Mouse (Mus musculus) urinary bladder, adult 2 months (tissue): ENCODE results near the gene Rfx8. TPM values are rescaled to one million over a fixed set of nuclear protein-coding genes. Genes with fewer than 3 reads are reported as not detected.

Experiments used
- DNase-seq: peaks from one replicate; pipeline ENCODE4 v3.0.0; 2022; ENCODE audit warnings: low spot score
- polyA plus RNA-seq: library from polyadenylated mRNA; depleted of rRNA; stranded (reverse); fragments of >200 nt; gene quantifications from 2 replicates; pipeline ENCODE4 v1.2.3, GENCODE M21; 2012

The Rfx8 gene
- polyA plus RNA-seq, 1 experiment, result 0.23 TPM

GRCm38 (mm10) chr1:39734881-39735280, 14.1 kb upstream of the Rfx8 start:
- DNase-seq, result no peak

DNA sequence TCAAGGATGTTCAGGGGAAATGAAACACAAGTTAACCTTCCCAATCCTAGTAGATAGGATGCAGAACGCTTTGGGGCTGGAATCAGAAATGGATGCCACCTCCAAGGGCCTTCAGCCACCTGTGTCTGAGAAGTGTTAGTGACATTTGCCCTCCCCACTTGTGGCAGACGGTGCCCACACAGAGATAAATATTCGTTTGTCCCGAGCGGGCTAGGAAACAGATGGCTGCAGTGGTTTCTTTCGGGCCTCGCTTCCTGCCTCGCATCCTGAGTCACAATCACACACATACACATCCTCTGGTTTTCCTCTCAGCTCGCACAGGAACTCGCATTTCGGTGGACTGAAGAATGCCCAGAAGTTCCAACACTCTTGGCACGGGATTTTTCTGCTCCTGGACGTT, 13.5 kb upstream of the Rfx8 start:
- DNase-seq, result no peak

DNA sequence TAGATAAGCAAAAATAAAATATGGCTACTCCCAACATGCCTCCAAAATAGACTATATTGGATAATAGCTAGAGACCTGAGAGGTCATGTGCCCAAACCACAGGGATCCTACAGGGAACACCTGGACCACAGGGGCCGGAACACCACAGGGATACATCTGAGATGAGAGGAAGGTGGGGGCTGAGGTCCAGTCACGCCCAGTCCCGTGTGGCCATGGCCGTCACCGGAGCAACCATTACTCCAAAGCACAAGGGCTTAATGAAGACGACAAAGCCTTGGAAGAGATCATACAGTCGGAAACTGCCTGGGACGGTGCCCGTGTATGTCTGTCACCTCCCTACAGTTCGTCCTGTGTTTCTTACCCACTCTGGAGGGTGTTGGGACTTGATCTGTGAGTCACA, 13.1 kb upstream of the Rfx8 start:
- no peak for DNase-seq

GRCm38 (mm10) chr1:39732081-39732480, 11.3 kb upstream of the Rfx8 start:
- DNase-seq, result no peak

GRCm38 (mm10) chr1:39731543-39731942, 10.7 kb upstream of the Rfx8 start:
- no peak for DNase-seq

DNA sequence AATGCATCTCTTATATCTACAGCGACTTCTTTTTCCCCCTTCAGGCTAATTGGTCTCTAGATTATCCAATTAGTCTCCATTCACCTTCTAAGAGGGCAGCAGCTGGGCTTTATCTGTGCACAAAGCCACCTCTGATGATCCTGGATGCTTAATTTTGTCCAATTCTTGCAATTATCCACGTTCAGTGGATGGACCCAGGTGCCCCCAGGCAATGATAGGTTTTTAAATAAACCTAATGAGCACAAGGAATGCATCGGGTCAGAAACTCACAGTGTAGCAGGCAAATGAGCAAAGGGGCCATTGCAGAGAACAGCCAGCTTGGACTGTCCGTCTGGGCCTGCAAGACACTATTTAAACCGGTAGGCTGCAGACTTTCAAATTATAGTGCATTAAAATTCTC, 10.1 kb upstream of the Rfx8 start:
- DNase-seq, result no peak

GRCm38 (mm10) chr1:39729919-39730318, 9.1 kb upstream of the Rfx8 start:
- DNase-seq, result no peak

DNA sequence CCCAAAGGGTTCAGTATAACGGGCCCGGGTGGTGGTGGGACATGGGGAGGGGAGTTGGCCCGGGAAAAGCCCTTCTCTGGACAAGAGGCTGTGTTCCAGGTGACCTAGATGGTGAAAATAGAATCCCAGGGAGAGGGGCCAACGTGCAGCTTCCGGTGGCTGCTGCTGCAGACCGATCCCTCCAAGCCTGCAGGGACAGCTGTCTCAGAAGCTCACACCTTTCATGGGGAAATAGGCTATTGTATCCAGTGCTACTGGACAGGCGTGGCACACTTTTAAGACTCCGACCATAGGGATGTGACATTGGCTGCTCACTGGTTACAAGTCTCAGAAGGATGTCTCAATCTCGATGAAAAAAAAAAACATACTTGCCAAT, 542 bp upstream of the Rfx8 start:
- DNase-seq, result no peak

DNA sequence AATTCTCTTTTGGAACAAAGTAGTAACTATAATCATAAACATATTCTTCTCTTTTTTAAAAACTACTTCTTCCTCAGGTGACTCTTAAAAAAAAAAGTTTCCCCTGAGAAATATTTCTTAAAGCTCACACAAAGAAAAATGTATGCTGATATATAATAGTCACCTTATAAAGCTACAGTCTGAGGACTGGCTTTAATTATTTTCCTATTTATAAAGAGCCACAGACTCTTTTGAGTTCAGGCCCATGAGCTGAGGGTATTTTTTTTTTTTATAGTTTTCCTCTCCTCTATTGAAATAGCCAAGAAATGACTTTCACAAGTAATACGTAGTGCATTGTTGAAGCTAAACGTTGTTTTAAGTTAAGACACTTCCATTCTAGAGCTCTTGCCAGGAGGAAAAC, 611 bp downstream of the Rfx8 start:
- DNase-seq, result no peak

GRCm38 (mm10) chr1:39715551-39715950, 5.2 kb downstream of the Rfx8 start:
- no peak for DNase-seq

GRCm38 (mm10) chr1:39714729-39715128, 6.1 kb downstream of the Rfx8 start:
- DNase-seq, result no peak

- DNase-seq, result no peak
These were observed 6.7 kb downstream of the Rfx8 start for GRCm38 (mm10) chr1:39713842-39714658.

DNA sequence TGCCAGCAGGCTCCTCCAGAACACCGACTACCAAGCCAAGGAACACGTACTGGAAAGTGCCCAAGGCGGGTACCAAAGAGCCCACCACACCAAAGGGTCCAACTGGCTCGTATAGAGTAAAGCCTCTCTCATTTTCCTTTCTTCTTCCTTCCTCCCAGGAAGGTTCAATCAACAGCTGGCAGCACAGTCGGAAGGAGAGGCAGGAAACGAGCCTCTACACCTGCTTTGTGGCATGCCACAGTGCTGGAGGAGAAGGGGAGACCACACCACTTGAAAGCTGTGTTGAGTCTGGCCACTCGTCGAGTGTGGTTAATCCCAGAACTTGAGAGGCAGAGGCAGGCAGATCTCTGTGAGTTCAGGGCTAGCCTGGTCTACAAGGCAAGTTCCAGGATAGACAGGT, 7.5 kb downstream of the Rfx8 start:
- DNase-seq, result no peak

DNA sequence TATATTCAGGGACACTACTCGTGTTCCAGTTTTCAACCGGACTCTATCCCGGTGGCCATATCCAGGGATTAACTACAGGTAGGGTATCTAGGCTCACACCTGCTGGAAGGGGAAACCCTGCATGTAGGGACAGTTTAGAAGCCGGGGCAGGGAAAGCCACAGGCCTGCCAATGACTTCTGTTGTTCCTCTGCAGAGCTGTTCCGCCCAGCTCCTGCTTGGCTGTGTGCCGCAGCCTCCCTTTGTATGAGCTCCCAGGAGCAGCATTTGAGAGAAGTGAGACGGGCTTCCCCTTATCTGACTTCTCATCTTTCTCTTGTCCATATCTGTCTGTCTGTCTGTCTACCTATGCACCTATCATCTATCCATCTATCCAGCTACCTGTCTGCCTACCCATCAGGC, 8.5 kb downstream of the Rfx8 start:
- DNase-seq, result no peak

DNA sequence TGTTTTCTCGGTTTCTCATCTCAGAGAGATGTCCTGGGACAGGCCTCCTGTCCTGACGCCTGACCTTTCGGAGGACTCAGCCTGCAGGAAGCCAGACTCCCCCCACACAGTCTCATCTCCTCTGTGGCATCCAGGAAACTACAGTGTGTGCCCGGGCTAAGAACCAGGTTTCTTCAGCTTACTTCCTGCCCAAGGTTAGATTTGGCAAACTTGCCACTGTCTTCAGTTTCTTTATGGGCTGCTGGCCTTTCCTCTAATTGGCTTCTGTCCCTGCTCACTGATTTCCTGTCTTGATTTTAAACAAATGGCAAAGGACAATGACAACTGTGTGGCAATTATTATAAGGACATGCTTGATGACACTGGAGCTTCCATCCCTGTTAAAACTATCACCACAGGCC, 10.2 kb downstream of the Rfx8 start:
- DNase-seq, result no peak

- DNase-seq, result no peak
These were observed 10.8 kb downstream of the Rfx8 start for GRCm38 (mm10) chr1:39710016-39710415.

GRCm38 (mm10) chr1:39708778-39709177, 12.0 kb downstream of the Rfx8 start:
- no peak for DNase-seq

- no peak for DNase-seq
These were observed 18.4 kb downstream of the Rfx8 start for GRCm38 (mm10) chr1:39702216-39703046.

GRCm38 (mm10) chr1:39701274-39701602, 19.6 kb downstream of the Rfx8 start:
- DNase-seq, result no peak

- no peak for DNase-seq
These were observed 20.1 kb downstream of the Rfx8 start for GRCm38 (mm10) chr1:39700599-39701273.

DNA sequence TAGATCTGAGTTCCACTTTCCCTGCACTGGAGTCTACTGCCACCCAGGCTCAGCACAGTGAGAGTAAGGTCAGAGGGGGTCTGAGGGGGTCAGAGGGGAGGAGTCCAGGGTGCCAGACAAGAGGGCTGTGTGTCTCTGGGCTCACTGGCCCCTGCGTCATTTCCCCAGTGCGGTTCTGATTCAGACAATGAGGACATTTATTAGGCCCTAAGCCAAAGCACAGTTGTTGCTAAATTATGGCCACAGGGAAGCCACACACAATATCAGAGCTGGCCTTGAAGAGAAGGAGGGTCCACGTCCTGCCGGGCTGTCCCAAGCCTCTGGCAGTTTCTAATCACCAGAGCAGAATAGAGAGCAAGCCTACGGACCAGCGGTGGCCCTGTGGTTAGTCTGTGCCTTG, 22.3 kb downstream of the Rfx8 start:
- no peak for DNase-seq

DNA sequence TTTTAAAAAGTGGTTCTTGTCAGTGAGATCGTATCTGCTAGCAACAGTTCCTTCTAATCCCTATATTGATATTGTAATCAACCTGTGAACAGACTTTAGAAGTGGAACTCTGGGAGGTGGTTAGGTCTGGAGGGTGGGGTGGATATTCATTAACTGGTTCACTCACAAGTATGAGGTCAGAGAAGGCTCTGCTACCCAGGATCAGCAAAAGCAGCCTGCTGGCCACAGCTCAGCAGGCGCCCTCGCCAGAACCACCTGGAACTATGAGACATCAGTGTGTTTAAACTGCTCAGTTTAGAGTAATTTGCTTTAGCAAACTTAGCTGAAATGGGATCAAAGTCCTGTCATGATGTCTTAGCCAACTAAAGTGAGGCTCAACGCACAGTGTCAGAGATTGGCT, 25.6 kb downstream of the Rfx8 start:
- DNase-seq, result no peak

DNA sequence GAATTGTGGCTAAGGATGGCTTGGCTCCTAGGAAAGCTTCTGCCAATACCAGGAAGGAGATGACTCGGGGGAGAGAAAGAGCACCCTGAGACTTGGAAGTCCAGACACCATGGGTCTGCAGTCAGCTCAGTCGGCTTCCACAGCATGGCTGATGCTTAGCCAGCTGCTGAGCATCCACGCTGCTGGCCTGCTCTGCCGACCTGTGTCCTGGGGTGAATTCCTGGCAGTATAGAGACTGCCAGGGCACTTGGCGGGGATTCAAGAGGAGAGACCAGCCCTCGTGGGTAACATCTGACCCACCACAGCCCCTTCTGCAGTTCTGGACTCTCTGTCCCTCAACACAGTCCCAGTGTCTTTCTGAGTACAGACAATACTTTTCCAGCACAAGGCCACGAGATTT, 26.0 kb downstream of the Rfx8 start:
- DNase-seq, result no peak
